Mouse (Mus musculus): Measurements from ENCODE around the gene Ado. TPM values are rescaled to one million over a fixed set of nuclear protein-coding genes. Genes with fewer than 3 reads are reported as not detected.

Gene Ado
- polyA plus RNA-seq, 1 experiment from 2014 or later = 79.9 TPM

DNA sequence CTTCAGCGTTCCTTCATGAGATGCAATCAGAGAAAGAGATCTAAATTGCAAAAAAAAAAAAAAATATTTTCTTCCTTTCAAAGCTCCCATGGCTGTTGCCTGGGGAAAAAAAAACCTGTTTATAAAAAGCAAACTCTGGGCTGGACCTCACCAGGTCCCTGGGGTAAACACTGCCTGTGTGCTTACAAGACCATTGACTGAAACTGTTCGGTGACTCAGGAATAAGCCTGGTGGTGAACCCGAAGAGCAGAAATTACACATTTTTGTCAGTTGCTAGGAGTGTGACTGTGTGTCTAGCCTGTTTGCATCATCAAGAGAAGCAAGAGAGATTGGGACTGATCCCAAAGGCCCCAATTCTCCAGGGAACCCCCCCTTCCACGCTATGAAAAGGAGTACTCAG is 19.0 kb downstream of the Ado start:
- Histone ChIP-seq H3K9me3 (no peaks in the 10 kb centered on the region), H3K4me2 (replicated peaks) (no peak overlapping the region), H3K4me1 (no peaks in the 10 kb centered on the region), H3K27me3 (peaks cover 47% of the 10 kb centered on the region), H3K36me3 (no peaks in the 10 kb centered on the region), H3K27ac (no peak overlapping the region), H3K4me3 (no peak overlapping the region), H3K9ac (no peak overlapping the region)
- ATAC-seq (ENCODE audit: low FRiP score, low read depth) = no peak
- WGBS = 81% methylated on average over 4 of the region's 4 CpGs

GRCm38 (mm10) chr10:67526435-67526834 is 22.3 kb downstream of the Ado start:
- Histone ChIP-seq H3K27me3 (peaks cover 14% of the 10 kb centered on the region), H3K4me3 (no peak overlapping the region), H3K4me1 (no peaks in the 10 kb centered on the region), H3K27ac (no peak overlapping the region), H3K36me3 (no peaks in the 10 kb centered on the region), H3K4me2 (replicated peaks) (no peak overlapping the region), H3K9ac (no peak overlapping the region), H3K9me3 (no peaks in the 10 kb centered on the region)
- no peak for ATAC-seq (ENCODE audit: low FRiP score, low read depth)
- WGBS = 67% methylated on average over 9 of the region's 9 CpGs

DNA sequence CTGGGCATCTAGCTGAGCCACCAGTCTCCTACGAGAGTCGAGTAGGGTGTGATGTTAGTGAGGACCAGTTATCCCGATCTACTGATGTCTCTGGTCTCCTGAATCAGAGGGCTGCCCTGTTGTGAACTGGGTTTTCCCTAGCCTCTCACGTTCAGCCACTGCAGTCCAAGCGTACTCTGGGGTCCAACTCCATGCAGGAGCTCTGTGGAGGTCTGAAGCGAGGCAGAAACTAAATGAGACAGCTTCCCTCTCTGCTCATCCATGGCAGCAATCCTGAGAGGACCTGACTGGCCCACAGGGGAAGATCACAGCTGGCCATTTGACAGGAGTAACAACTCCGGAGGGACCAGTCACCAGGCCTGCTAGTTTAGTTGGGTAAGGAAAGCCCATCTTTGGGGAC is 24.1 kb downstream of the Ado start:
- 80% methylated on average over 7 of the region's 7 CpGs for WGBS

GRCm38 (mm10) chr10:67524130-67524529 is 24.6 kb downstream of the Ado start:
- no peak for ATAC-seq (ENCODE audit: low FRiP score, low read depth)
- Histone ChIP-seq H3K4me3 (no peak overlapping the region), H3K9ac (no peak overlapping the region), H3K27ac (no peak overlapping the region), H3K9me3 (no peaks in the 10 kb centered on the region), H3K27me3 (no peaks in the 10 kb centered on the region), H3K36me3 (no peaks in the 10 kb centered on the region), H3K4me2 (replicated peaks) (no peak overlapping the region), H3K4me1 (no peaks in the 10 kb centered on the region)
- 79% methylated on average over 3 of the region's 3 CpGs for WGBS

More for the DNA sequence above, 24.1 kb downstream of the Ado start:
- H3K4me1 ChIP-seq = no peaks in the 10 kb centered on the region
- H3K27ac ChIP-seq = no peak overlapping the region
- no peak overlapping the region for H3K4me2 ChIP-seq (replicated peaks)
- H3K9me3 ChIP-seq = no peaks in the 10 kb centered on the region
- ATAC-seq (ENCODE audit: low FRiP score, low read depth) = no peak
- no peak overlapping the region for H3K4me3 ChIP-seq
- H3K36me3 ChIP-seq = no peaks in the 10 kb centered on the region
- no peak overlapping the region for H3K9ac ChIP-seq
- H3K27me3 ChIP-seq = no peaks in the 10 kb centered on the region

- H3K9ac ChIP-seq = no peak overlapping the region
- WGBS = 77% methylated on average over 3 of the region's 3 CpGs
- no peak overlapping the region for H3K27ac ChIP-seq
- no peak overlapping the region for H3K4me3 ChIP-seq
- H3K4me1 ChIP-seq = no peaks in the 10 kb centered on the region
- 0 out of 2 replicates have a peak, but pooled peaks cover 4% of the 10 kb centered on the region for H3K9me3 ChIP-seq
- no peak for ATAC-seq (ENCODE audit: low FRiP score, low read depth)
- H3K27me3 ChIP-seq = no peaks in the 10 kb centered on the region
- no peaks in the 10 kb centered on the region for H3K36me3 ChIP-seq
- H3K4me2 ChIP-seq (replicated peaks) = no peak overlapping the region
Measured at GRCm38 (mm10) chr10:67518733-67519132, 30.0 kb downstream of the Ado start.

DNA sequence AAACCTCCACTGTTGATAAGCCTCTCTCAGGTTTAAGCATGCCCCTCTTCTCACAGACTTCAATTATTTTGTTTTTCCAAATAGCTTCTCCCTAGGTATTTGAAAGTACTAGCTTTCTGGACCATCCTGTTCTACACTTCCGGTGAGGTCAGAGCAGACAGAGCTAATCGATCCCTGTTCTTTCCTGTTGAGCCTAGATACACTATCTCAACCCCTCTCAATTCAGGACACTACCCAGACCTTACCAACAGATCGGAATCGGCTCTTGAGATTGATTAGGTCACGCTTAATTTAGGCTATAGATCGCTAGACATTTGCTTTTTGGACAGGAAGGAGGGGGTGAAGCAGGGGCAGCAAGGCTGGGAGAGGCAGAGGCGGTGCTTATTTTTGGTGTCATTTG is 35.9 kb downstream of the Ado start:
- ATAC-seq (ENCODE audit: low FRiP score, low read depth) = no peak
- Histone ChIP-seq H3K4me2 (replicated peaks) (no peak overlapping the region), H3K27ac (no peak overlapping the region), H3K4me1 (peaks cover 4% of the 10 kb centered on the region; the same call in 1 of the 2 replicates), H3K9ac (no peak overlapping the region), H3K27me3 (no peaks in the 10 kb centered on the region), H3K4me3 (no peak overlapping the region), H3K36me3 (no peaks in the 10 kb centered on the region), H3K9me3 (no peaks in the 10 kb centered on the region)
- WGBS = 72% methylated on average over 7 of the region's 7 CpGs

GRCm38 (mm10) chr10:67512211-67512610 is 36.5 kb downstream of the Ado start:
- ATAC-seq (ENCODE audit: low FRiP score, low read depth) = no peak

GRCm38 (mm10) chr10:67505248-67505647 is 43.5 kb downstream of the Ado start:
- H3K9ac ChIP-seq = no peak overlapping the region
- 0 out of 2 replicates have a peak, but pooled peaks cover 7% of the 10 kb centered on the region for H3K4me1 ChIP-seq
- H3K27ac ChIP-seq = no peak overlapping the region
- no peaks in the 10 kb centered on the region for H3K36me3 ChIP-seq
- H3K27me3 ChIP-seq = no peaks in the 10 kb centered on the region
- no peak overlapping the region for H3K4me2 ChIP-seq (replicated peaks)
- no peak overlapping the region for H3K4me3 ChIP-seq
- no peaks in the 10 kb centered on the region for H3K9me3 ChIP-seq
- WGBS = 66% methylated on average over 3 of the region's 3 CpGs
- no peak for ATAC-seq (ENCODE audit: low FRiP score, low read depth)

More at GRCm38 (mm10) chr10:67512211-67512610, 36.5 kb downstream of the Ado start:
- no peak overlapping the region for H3K4me2 ChIP-seq (replicated peaks)
- no peaks in the 10 kb centered on the region for H3K36me3 ChIP-seq
- no peak overlapping the region for H3K4me3 ChIP-seq
- H3K4me1 ChIP-seq = peaks cover 4% of the 10 kb centered on the region; the same call in 1 of the 2 replicates
- H3K9ac ChIP-seq = no peak overlapping the region
- H3K27me3 ChIP-seq = no peaks in the 10 kb centered on the region
- no peak overlapping the region for H3K27ac ChIP-seq
- H3K9me3 ChIP-seq = no peaks in the 10 kb centered on the region
- WGBS = 64% methylated on average over 8 of the region's 8 CpGs

- Histone ChIP-seq H3K4me3 (no peak overlapping the region), H3K4me1 (0 out of 2 replicates have a peak, but pooled peaks cover 7% of the 10 kb centered on the region), H3K36me3 (no peaks in the 10 kb centered on the region), H3K9ac (no peak overlapping the region), H3K27ac (no peak overlapping the region), H3K4me2 (replicated peaks) (no peak overlapping the region), H3K9me3 (no peaks in the 10 kb centered on the region), H3K27me3 (no peaks in the 10 kb centered on the region)
- 60% methylated on average over 5 of the region's 5 CpGs for WGBS
- no peak for ATAC-seq (ENCODE audit: low FRiP score, low read depth)
Measured at GRCm38 (mm10) chr10:67504046-67504445, 44.7 kb downstream of the Ado start.

DNA sequence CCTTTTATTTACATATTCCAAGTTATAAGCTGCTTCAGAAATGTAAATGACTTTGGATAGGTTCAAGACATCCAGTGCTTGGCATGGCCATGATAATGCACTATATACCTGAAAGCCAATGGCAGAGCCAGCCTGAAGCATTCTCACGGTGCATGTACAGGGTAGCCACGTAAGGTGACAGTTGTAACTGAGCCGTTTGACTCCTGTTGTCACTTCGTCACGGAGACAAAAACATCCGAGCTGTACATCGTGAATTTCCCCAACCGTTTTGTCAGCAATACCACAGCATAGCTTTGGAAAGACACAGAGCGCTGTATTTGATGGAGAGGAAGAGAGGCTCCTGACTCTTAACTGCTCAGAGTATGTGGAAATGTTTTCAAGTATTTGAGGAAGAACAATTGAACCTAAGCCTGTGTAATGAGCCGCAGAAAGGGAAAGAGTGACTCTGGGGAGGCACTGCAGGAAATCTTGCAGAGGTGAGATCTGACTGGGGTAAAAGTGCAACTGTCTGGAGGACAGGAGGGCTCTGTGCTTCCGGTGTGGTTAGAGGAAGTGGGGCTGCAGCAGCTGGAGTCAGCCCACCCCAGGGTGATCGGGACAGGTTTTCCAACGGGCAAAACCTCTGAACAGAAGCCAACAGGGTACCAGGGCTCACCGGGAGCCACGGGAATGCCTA is 45.3 kb downstream of the Ado start:
- H3K27ac ChIP-seq = no peak overlapping the region
- H3K9me3 ChIP-seq = no peaks in the 10 kb centered on the region
- H3K4me3 ChIP-seq = no peak overlapping the region
- H3K4me2 ChIP-seq (replicated peaks) = no peak overlapping the region
- H3K9ac ChIP-seq = no peak overlapping the region
- no peak for ATAC-seq (ENCODE audit: low FRiP score, low read depth)
- no peaks in the 10 kb centered on the region for H3K36me3 ChIP-seq
- WGBS = 63% methylated on average over 15 of the region's 15 CpGs
- no peaks in the 10 kb centered on the region for H3K27me3 ChIP-seq
- H3K4me1 ChIP-seq = 0 out of 2 replicates have a peak, but pooled peaks cover 7% of the 10 kb centered on the region

DNA sequence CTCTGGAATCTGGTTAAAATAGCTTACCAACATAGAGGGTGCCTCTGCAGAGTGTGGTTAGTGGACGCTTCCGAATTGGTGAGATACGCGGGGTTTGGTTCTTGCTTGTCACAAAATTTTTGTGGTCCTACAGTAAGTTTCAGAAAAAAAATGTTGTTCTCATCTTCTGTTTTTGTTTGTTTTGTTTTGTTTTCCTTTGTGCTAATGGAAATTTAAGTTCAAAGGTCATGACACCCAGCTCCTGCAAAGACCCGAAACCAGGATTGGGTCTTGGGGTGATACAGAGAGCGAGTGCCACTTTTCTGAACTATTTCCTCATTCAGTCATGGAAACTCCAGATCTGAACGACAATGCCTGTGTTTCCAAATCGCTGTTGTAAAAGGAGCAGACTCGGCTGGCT is 50.8 kb downstream of the Ado start:
- H3K9me3 ChIP-seq = no peaks in the 10 kb centered on the region
- 94% methylated on average over 9 of the region's 9 CpGs for WGBS
- H3K27me3 ChIP-seq = no peaks in the 10 kb centered on the region

GRCm38 (mm10) chr10:67497144-67497892 is 51.4 kb downstream of the Ado start:
- H3K27ac ChIP-seq = no peak overlapping the region
- H3K9ac ChIP-seq = no peak overlapping the region
- no peak for ATAC-seq (ENCODE audit: low FRiP score, low read depth)
- H3K4me3 ChIP-seq = no peak overlapping the region
- no peaks in the 10 kb centered on the region for H3K9me3 ChIP-seq
- H3K4me1 ChIP-seq = no peaks in the 10 kb centered on the region
- WGBS = 86% methylated on average over 15 of the region's 15 CpGs
- no peaks in the 10 kb centered on the region for H3K36me3 ChIP-seq
- no peaks in the 10 kb centered on the region for H3K27me3 ChIP-seq
- H3K4me2 ChIP-seq (replicated peaks) = no peak overlapping the region

More for the DNA sequence above, 50.8 kb downstream of the Ado start:
- Histone ChIP-seq H3K4me3 (no peak overlapping the region), H3K9ac (no peak overlapping the region), H3K27ac (no peak overlapping the region), H3K4me1 (no peaks in the 10 kb centered on the region), H3K4me2 (replicated peaks) (no peak overlapping the region), H3K36me3 (no peaks in the 10 kb centered on the region)
- ATAC-seq (ENCODE audit: low FRiP score, low read depth) = no peak
